ENCODE assay signal across 7 mouse cellular contexts in genomic region chr13:111797021-111797420, GRCm38 (mm10). TPM values are rescaled to one million over a fixed set of nuclear protein-coding genes. Genes with fewer than 3 reads are reported as not detected.
DNase-seq lines count a peak whose midpoint lies in the region; ATAC-seq and TF ChIP-seq lines count a peak whose summit lies in the region.

No protein-coding gene starts in this region.

- 14% methylated on average over 8 of the region's 8 CpGs for WGBS in forebrain, embryonic 13.5 days
- WGBS in limb, embryonic 13.5 days, result 15% methylated on average over 8 of the region's 8 CpGs
- WGBS in midbrain, embryonic 12.5 days, result 16% methylated on average over 8 of the region's 8 CpGs
- 13% methylated on average over 8 of the region's 8 CpGs for WGBS in stomach, postnatal 0 days

- peak; percentile 81 for ATAC-seq in forebrain, embryonic 13.5 days
- ATAC-seq in hematopoietic stem cell, adult 5-6 weeks (replicated peaks in 1 of 2; ENCODE audit: insufficient read depth in 1 of 2, low FRiP score in 2 of 2, low TSS enrichment in 1 of 2, low read depth in 1 of 2, poor library complexity in 2 of 2, severe bottlenecking in 2 of 2), result peak; percentile 91 to 94
- ATAC-seq in limb, embryonic 13.5 days (ENCODE audit: low FRiP score, low read depth), result peak; percentile 72
- ATAC-seq in midbrain, embryonic 12.5 days (ENCODE audit: low FRiP score, low read depth), result peak; percentile 88
- peak; percentile 92 for ATAC-seq in stomach, postnatal 0 days (ENCODE audit: low FRiP score, low TSS enrichment)

- no peak overlapping the region for H3K27ac ChIP-seq in ES-E14 (ENCODE audit: insufficient read depth, low read depth, low read length, poor library complexity, severe bottlenecking)
- no peak overlapping the region for H3K27ac ChIP-seq in forebrain, embryonic 13.5 days
- no peak overlapping the region for H3K27ac ChIP-seq in limb, embryonic 13.5 days
- no peak overlapping the region for H3K27ac ChIP-seq in midbrain, embryonic 12.5 days (replicated peaks)
- H3K27ac ChIP-seq in stomach, postnatal 0 days (replicated peaks), result peak overlapping the region; percentile 86

- no peaks in the 10 kb centered on the region; the same call in 1 of the 2 replicates for H3K36me3 ChIP-seq in ES-E14 (ENCODE audit: control insufficient read depth, insufficient read depth, low read length, poor library complexity, severe bottlenecking)
- H3K36me3 ChIP-seq in forebrain, embryonic 13.5 days (ENCODE audit: poor library complexity, severe bottlenecking), result no peaks in the 10 kb centered on the region
- no peaks in the 10 kb centered on the region for H3K36me3 ChIP-seq in limb, embryonic 13.5 days
- no peaks in the 10 kb centered on the region for H3K36me3 ChIP-seq in midbrain, embryonic 12.5 days
- no peaks in the 10 kb centered on the region; the same call in 1 of the 2 replicates for H3K36me3 ChIP-seq in stomach, postnatal 0 days (ENCODE audit: control insufficient read depth, insufficient read depth, low read length)

- TF ChIP-seq EP300 in stomach, postnatal 0 days (optimal IDR thresholded peaks at IDR 0.05), result no peak

- in situ Hi-C loops in ES-E14 (cut with MboI; ENCODE audit: low sequenced_read_pairs in 2 of 2, unreplicated experiment in 2 of 2), result loop anchor here in 1 of 2 experiments (25.0 kb wide), 1 partner anchor 740 kb away; no protein-coding TSS in a partner anchor

- peak; percentile 66 for DNase-seq in ES-E14 (ENCODE audit: low read depth, low spot score)
- DNase-seq in adrenal gland, adult 2 months, result peak; percentile 88
- DNase-seq in stomach, postnatal 0 days (ENCODE audit: low spot score), result peak; percentile 89

- H3K4me3 ChIP-seq in ES-E14 (ENCODE audit: insufficient read depth in 1 of 2, low read depth in 1 of 2, low read length in 2 of 2, poor library complexity in 1 of 2, severe bottlenecking in 1 of 2), result peak overlapping the region in 1 of 2 experiments; percentile 9; a peak in 1 of 4 replicates
- H3K4me3 ChIP-seq in forebrain, embryonic 13.5 days, result no peak overlapping the region
- no peak overlapping the region for H3K4me3 ChIP-seq in limb, embryonic 13.5 days
- H3K4me3 ChIP-seq in midbrain, embryonic 12.5 days, result no peak overlapping the region
- no peak overlapping the region for H3K4me3 ChIP-seq in stomach, postnatal 0 days (ENCODE audit: low read depth, low read length)

- no peaks in the 10 kb centered on the region for H3K27me3 ChIP-seq in forebrain, embryonic 13.5 days
- H3K27me3 ChIP-seq in limb, embryonic 13.5 days, result no peaks in the 10 kb centered on the region
- no peaks in the 10 kb centered on the region for H3K27me3 ChIP-seq in midbrain, embryonic 12.5 days
- H3K27me3 ChIP-seq in stomach, postnatal 0 days (ENCODE audit: control insufficient read depth, insufficient read depth, low read length), result no peaks in the 10 kb centered on the region

- no peak overlapping the region for H3K4me2 ChIP-seq in forebrain, embryonic 13.5 days
- peak overlapping the region; percentile 37 for H3K4me2 ChIP-seq in limb, embryonic 13.5 days (replicated peaks)
- peak overlapping the region; percentile 3; the same call in 1 of the 2 replicates for H3K4me2 ChIP-seq in midbrain, embryonic 12.5 days (replicated peaks)
- peak overlapping the region; percentile 37 for H3K4me2 ChIP-seq in stomach, postnatal 0 days (replicated peaks; ENCODE audit: low read depth)

- no peak for TF ChIP-seq CTCF in stomach, postnatal 0 days (IDR thresholded peaks at IDR 0.05; ENCODE audit: low read depth)

- H3K9me3 ChIP-seq in ES-E14 (ENCODE audit: control insufficient read depth, insufficient read depth, low read depth, low read length), result no peaks in the 10 kb centered on the region
- no peaks in the 10 kb centered on the region for H3K9me3 ChIP-seq in forebrain, embryonic 13.5 days (replicated peaks)
- H3K9me3 ChIP-seq in limb, embryonic 13.5 days, result no peaks in the 10 kb centered on the region
- H3K9me3 ChIP-seq in midbrain, embryonic 12.5 days, result no peaks in the 10 kb centered on the region
- H3K9me3 ChIP-seq in stomach, postnatal 0 days (ENCODE audit: control insufficient read depth, low read length), result no peaks in the 10 kb centered on the region

- no peak overlapping the region for H3K9ac ChIP-seq in ES-E14 (ENCODE audit: insufficient read depth, low read depth, low read length, poor library complexity, severe bottlenecking)
- H3K9ac ChIP-seq in forebrain, embryonic 13.5 days, result no peak overlapping the region
- no peak overlapping the region for H3K9ac ChIP-seq in limb, embryonic 13.5 days
- no peak overlapping the region for H3K9ac ChIP-seq in midbrain, embryonic 12.5 days (replicated peaks)
- no peak overlapping the region for H3K9ac ChIP-seq in stomach, postnatal 0 days (ENCODE audit: low read length)

- H3K4me1 ChIP-seq in ES-E14 (ENCODE audit: control insufficient read depth in 2 of 2, insufficient read depth in 2 of 2, low read length in 2 of 2, poor library complexity in 1 of 2), result peaks cover 0 to 24% of the 10 kb centered on the region in 2 experiments; a peak in 2 of 4 replicates
- H3K4me1 ChIP-seq in forebrain, embryonic 13.5 days, result peaks cover 59% of the 10 kb centered on the region
- H3K4me1 ChIP-seq in limb, embryonic 13.5 days, result peaks cover 83% of the 10 kb centered on the region
- H3K4me1 ChIP-seq in midbrain, embryonic 12.5 days, result peaks cover 42% of the 10 kb centered on the region
- peaks cover 28% of the 10 kb centered on the region for H3K4me1 ChIP-seq in stomach, postnatal 0 days (replicated peaks; ENCODE audit: control insufficient read depth, insufficient read depth)

TF ChIP-seq in ES-E14, 5 proteins besides CTCF, POLR2A, EP300 and RAD21:
- TF ChIP-seq HCFC1 (IDR thresholded peaks at IDR 0.05; ENCODE audit: borderline replicate concordance, insufficient read depth, low read length), result no peak
- TF ChIP-seq ZC3H11A (IDR thresholded peaks at IDR 0.05; ENCODE audit: borderline replicate concordance, low read depth, low read length), result no peak
- no peak for TF ChIP-seq ZNF384 (IDR thresholded peaks at IDR 0.05; ENCODE audit: low read depth, low read length)
- TF ChIP-seq MAFK (IDR thresholded peaks at IDR 0.05; ENCODE audit: insufficient read depth, low read depth, low read length), result no peak
- TF ChIP-seq CHD2 (IDR thresholded peaks at IDR 0.05; ENCODE audit: low read depth, low read length), result no peak

RNA-seq across cellular contexts. Expression of gene Map3k1, which starts 11.8 kb away (rescaled TPM):
- total RNA-seq in ES-E14 (2012; rRNA removed), result 17.1 and 19.2 TPM in 2 replicates
- 10 to 100 TPM; 49.1 to 64.9 TPM for total RNA-seq in adrenal gland, adult 2 months (2021)
- 8.3 and 8.8 TPM in 2 replicates for polyA plus RNA-seq in adrenal gland, adult 2 months (2012; rRNA removed)
- 11.1 and 11.8 TPM in 2 replicates for polyA plus RNA-seq in forebrain, embryonic 13.5 days (2015; fragmentation: Nextera tagmentation; extraction: Ambion mirVana)
- 32.5 and 65.6 TPM in 2 replicates for total RNA-seq in hematopoietic stem cell, adult 5-6 weeks (2017)
- 14.2 and 14.6 TPM in 2 replicates for polyA plus RNA-seq in limb, embryonic 13.5 days (2015; fragmentation: Nextera tagmentation; extraction: Ambion mirVana)
- polyA plus RNA-seq in midbrain, embryonic 12.5 days (2016; fragmentation: Nextera tagmentation; extraction: Ambion mirVana), result 14.0 and 14.1 TPM in 2 replicates
- 12.9 and 13.3 TPM in 2 replicates for polyA plus RNA-seq in stomach, postnatal 0 days (2015; fragmentation: Nextera tagmentation; extraction: Ambion mirVana)
